Mouse (Mus musculus) liver, embryonic 15.5 days (tissue): ENCODE measurements around the gene Lamc1. TPM values are rescaled to one million over a fixed set of nuclear protein-coding genes. Genes with fewer than 3 reads are reported as not detected.
A peak's percentile ranks its signal among the peaks of the same experiment; 100 is the strongest.

Source experiments
- ATAC-seq: fragments of 200-750 bp; cut with Nextera tagmentation; 2 replicates; pipeline ENCODE4 v1.8.0; 2017; ENCODE audit warnings: moderate number of reproducible peaks, mild to moderate bottlenecking, moderate library complexity; ENCODE audit not compliant: insufficient read depth
- H3K27ac ChIP-seq: fragments of 300-500 bp; sonication (generic); replicated peaks from 2 replicates; pipeline ENCODE4 v1.5.1; 2015; ENCODE audit warnings: mild to moderate bottlenecking, inconsistent platforms
- H3K27me3 ChIP-seq: fragments of 300-500 bp; sonication (generic); 2 replicates; pipeline ENCODE4 v1.6.1; 2015; ENCODE audit warnings: mild to moderate bottlenecking, inconsistent platforms
- H3K36me3 ChIP-seq: fragments of 300-500 bp; sonication (generic); replicated peaks from 2 replicates; pipeline ENCODE4 v1.6.1; 2015; ENCODE audit warnings: moderate library complexity, mild to moderate bottlenecking, inconsistent platforms
- H3K4me1 ChIP-seq: fragments of 300-500 bp; sonication (generic); replicated peaks from 2 replicates; pipeline ENCODE4 v1.6.1; 2015; ENCODE audit warnings: inconsistent platforms
- H3K4me2 ChIP-seq: fragments of 300-500 bp; sonication (generic); 2 replicates; pipeline ENCODE4 v1.6.1; 2015; ENCODE audit warnings: moderate library complexity, mild to moderate bottlenecking, inconsistent platforms
- H3K4me3 ChIP-seq: fragments of 300-500 bp; sonication (generic); replicated peaks from 2 replicates; pipeline ENCODE4 v1.5.1; 2015; ENCODE audit warnings: mild to moderate bottlenecking, inconsistent platforms
- H3K9ac ChIP-seq: fragments of 300-500 bp; sonication (generic); 2 replicates; pipeline ENCODE4 v1.6.1; 2015; ENCODE audit warnings: moderate library complexity, mild to moderate bottlenecking, inconsistent platforms
- H3K9me3 ChIP-seq: fragments of 300-500 bp; sonication (generic); replicated peaks from 2 replicates; pipeline ENCODE4 v1.6.1; 2016; ENCODE audit warnings: inconsistent platforms
- WGBS: fragments of 180-500 bp; shearing (Covaris S2); methylation state at CpG from one replicate; pipeline ENCODE4 v1.1.7; 2015; ENCODE audit warnings: mixed read lengths; ENCODE audit not compliant: insufficient replicate concordance; 5-methylcytosine and 5-hydroxymethylcytosine counted together
- polyA plus RNA-seq: library from polyadenylated mRNA; unstranded; fragments of >200 nt; fragmentation: Nextera tagmentation; extraction: Ambion mirVana; gene quantifications from 2 replicates; pipeline ENCODE4 v1.2.1, GENCODE M21; 2015

Gene Lamc1
- polyA plus RNA-seq, 1 experiment from 2014 or later: 7.1 TPM

DNA sequence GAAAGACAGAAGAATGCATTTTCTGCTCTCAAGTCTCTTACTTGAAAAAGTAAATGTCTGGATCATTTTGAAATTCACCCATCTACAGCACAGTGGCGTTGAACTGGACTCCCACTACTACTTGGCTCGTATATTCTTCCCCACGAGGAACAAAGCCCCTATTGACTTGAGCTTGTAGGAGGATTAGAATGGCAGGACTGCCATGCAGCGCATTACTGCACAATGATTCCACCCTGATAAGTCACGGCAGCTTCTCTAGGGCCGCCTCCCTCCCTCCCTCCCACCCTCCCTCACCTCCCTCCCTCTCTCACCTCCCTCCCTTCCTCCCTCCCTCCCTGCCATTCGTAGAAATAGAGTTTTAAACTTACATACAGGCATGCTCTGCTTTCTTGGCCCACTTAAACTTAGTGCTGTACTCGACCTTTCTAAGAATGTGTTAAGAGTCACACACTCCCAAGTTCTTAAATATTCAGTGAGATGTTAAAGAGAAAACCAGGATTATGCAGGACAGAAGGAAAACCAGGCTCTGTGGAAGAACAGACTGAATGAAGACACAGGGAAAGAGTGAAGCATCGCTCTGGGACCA, 54.5 kb downstream of the Lamc1 start:
- ATAC-seq: no peak
- H3K27ac ChIP-seq: no peak overlapping the region

DNA sequence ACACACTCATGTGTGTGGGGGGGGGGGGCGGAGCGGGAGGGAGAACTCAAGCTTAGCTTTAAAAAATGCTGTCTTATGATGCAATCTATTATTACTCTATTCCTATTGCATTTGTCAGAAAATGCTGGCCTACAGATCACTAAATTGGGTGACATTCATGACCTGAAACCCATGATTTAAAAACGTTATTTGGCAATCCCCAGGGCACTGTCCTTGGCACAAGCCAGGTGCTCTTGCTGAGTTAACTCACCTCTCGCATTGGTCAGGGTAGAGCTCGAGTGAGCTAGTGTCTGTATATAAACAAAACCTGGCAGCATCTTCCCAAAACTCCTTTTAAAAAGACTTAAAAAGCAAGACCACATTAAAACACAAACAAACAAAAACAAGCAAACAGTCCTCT, 57.1 kb downstream of the Lamc1 start:
- H3K36me3 ChIP-seq: no peaks in the 10 kb centered on the region
- H3K9ac ChIP-seq: no peak overlapping the region
- H3K27me3 ChIP-seq: no peaks in the 10 kb centered on the region
- H3K27ac ChIP-seq: no peak overlapping the region
- no peak overlapping the region for H3K4me2 ChIP-seq
- peaks cover 33% of the 10 kb centered on the region for H3K4me1 ChIP-seq
- WGBS: 71% methylated on average over 5 of the region's 5 CpGs
- no peaks in the 10 kb centered on the region for H3K9me3 ChIP-seq
- H3K4me3 ChIP-seq: no peak overlapping the region
- ATAC-seq: no peak

More for the DNA sequence above, 54.5 kb downstream of the Lamc1 start:
- Histone ChIP-seq H3K9ac (no peak overlapping the region), H3K4me1 (peaks cover 42% of the 10 kb centered on the region), H3K4me2 (no peak overlapping the region), H3K36me3 (no peaks in the 10 kb centered on the region), H3K4me3 (no peak overlapping the region), H3K9me3 (no peaks in the 10 kb centered on the region), H3K27me3 (no peaks in the 10 kb centered on the region)
- WGBS: 34% methylated on average over 9 of the region's 9 CpGs

DNA sequence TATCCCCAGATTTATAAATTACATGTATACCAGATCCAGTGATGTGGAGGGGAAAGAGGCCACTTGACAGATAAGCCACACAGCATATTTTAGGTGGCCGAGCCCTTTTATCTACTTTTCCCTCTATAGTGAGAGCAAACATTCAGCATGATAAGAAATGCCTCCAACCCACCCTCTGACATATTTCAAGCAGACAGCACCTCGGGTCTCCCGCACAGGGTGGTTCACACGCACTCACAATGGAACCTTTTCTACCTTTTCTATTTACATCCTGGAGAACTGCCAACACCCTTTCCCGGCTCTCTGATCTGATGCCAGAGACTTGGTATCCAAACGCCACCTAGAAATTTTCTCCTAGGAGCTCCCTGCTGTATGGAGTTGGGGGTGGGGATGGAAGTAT, 58.0 kb downstream of the Lamc1 start:
- Histone ChIP-seq H3K4me2 (peak overlapping the region; percentile 18; the same call in 1 of the 2 replicates), H3K36me3 (no peaks in the 10 kb centered on the region), H3K27ac (no peak overlapping the region), H3K27me3 (no peaks in the 10 kb centered on the region), H3K9me3 (no peaks in the 10 kb centered on the region), H3K4me3 (no peak overlapping the region), H3K4me1 (peaks cover 36% of the 10 kb centered on the region), H3K9ac (no peak overlapping the region)
- peak; percentile 64 for ATAC-seq
- WGBS: 15% methylated on average over 6 of the region's 6 CpGs

DNA sequence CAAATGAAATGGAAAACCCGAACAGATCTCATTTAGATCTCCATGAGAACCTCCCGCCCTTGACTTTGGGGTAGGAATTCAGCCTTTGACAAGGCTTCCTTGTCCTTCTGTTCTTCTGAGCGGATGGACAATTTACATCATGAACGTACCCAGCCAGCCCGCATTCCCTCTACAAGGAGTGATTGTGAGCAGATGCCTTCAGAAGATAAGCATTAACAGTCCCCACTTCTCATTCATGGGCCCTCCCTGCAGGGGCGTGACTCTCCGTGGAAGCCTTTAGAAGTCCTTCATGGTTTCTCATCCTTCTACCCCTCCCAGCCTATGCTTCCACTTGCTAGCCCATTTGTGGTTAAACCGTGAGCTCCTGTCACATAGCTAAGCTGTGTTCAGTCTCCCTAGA, 58.9 kb downstream of the Lamc1 start:
- 0 out of 2 replicates have a peak, but pooled peaks have one; percentile 27 for ATAC-seq
- H3K36me3 ChIP-seq: no peaks in the 10 kb centered on the region
- no peak overlapping the region for H3K4me3 ChIP-seq
- peak overlapping the region; percentile 30 for H3K4me2 ChIP-seq
- H3K4me1 ChIP-seq: peaks cover 41% of the 10 kb centered on the region
- H3K9me3 ChIP-seq: no peaks in the 10 kb centered on the region
- WGBS: 23% methylated on average over 8 of the region's 8 CpGs
- H3K27me3 ChIP-seq: no peaks in the 10 kb centered on the region
- no peak overlapping the region for H3K9ac ChIP-seq
- H3K27ac ChIP-seq: no peak overlapping the region

DNA sequence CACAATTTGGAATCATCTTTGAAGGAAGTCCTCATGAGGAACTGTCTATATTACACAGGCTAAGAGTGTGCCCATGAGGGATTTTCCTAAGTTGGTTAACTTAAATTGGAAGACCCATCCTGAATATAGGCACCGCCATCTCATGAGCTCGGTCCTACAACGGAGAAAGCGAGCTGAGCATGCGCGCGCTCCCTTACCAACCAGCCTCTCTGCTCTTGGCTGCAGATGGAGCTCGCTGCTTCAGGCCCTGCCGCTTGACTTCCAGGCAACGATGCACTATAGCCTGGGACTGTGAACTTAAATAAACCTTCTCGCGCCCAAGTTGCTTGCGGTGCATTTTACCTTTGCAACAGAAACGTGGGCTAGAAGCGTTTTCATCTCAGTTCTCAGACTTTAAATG, 61.8 kb downstream of the Lamc1 start:
- 82% methylated on average over 15 of the region's 15 CpGs for WGBS
- ATAC-seq: no peak
- H3K27ac ChIP-seq: no peak overlapping the region

DNA sequence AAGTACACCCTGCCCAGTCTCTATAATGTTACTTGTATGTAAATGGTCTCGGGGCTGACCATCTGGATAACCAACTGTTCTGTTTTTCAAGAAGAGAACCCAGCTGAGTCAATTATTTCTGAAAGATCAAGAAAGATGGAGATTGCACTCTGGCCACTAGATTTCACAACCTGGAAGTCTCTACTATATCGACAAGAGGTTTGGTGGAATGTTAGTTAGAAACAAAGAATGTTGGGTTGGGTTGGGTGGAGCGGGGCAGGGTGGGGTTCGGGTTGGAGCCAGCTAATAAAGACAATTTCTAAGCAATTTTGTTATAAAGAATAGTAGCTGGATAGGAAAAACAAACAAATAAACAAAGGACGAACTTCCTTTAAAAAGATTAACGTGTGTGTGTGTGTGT, 62.9 kb downstream of the Lamc1 start:
- WGBS: 65% methylated on average over 6 of the region's 6 CpGs
- H3K4me2 ChIP-seq: no peak overlapping the region
- H3K27ac ChIP-seq: no peak overlapping the region
- no peak overlapping the region for H3K4me3 ChIP-seq
- no peak for ATAC-seq
- no peak overlapping the region for H3K9ac ChIP-seq
- no peaks in the 10 kb centered on the region for H3K36me3 ChIP-seq
- peaks cover 29% of the 10 kb centered on the region for H3K4me1 ChIP-seq
- H3K27me3 ChIP-seq: no peaks in the 10 kb centered on the region
- no peaks in the 10 kb centered on the region for H3K9me3 ChIP-seq

More for the DNA sequence above, 61.8 kb downstream of the Lamc1 start:
- Histone ChIP-seq H3K4me1 (peaks cover 39% of the 10 kb centered on the region), H3K36me3 (no peaks in the 10 kb centered on the region), H3K27me3 (no peaks in the 10 kb centered on the region), H3K4me3 (no peak overlapping the region), H3K9me3 (no peaks in the 10 kb centered on the region), H3K4me2 (no peak overlapping the region), H3K9ac (no peak overlapping the region)

DNA sequence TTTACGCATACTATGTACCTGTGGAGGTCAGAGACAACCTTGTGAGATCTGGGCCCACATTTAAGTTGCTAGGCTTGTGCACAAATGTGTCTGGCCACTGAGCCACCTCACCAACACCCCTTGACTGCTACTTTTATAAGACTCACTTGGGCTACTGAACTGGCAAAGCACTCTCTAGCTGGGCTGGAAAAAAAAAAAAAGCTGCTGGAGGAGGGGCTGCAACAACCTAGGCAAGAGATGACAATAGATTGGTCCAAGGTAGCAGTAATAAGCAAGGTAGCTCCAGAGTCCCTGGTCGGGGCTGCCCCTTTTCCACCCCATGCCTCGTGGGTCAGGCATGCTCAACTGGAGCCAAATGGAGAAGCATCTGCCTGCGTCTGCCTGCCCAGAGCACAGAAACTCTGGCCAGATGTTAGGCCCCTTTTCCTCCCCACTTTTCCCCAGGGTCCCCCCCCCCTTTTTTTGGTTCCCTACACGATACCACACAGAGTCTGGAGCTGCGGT, 63.7 kb downstream of the Lamc1 start:
- H3K4me3 ChIP-seq: no peak overlapping the region
- H3K27ac ChIP-seq: no peak overlapping the region; the same call in 1 of the 2 replicates
- ATAC-seq: no peak
- no peaks in the 10 kb centered on the region for H3K9me3 ChIP-seq
- H3K4me2 ChIP-seq: no peak overlapping the region
- no peaks in the 10 kb centered on the region for H3K27me3 ChIP-seq
- H3K9ac ChIP-seq: no peak overlapping the region
- H3K36me3 ChIP-seq: no peaks in the 10 kb centered on the region
- H3K4me1 ChIP-seq: peaks cover 22% of the 10 kb centered on the region
- 63% methylated on average over 6 of the region's 6 CpGs for WGBS

DNA sequence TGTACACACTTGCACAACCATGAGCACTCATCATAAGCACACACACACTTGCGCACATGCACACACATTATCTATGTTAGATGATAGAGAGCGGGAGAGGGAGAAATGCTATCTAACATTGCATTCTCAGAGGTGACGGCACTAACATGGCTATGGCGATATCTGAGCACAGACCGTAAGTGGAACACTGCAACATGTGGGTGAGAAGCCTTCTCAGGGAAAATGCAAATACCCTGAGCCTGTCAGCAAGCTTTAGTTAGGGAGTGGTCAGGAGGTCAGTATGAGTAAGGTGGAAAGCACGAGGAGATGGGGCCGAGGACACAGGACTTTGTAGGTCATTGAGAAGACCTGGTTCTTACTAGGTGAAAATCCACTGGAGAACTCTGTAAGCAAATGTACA, 64.3 kb downstream of the Lamc1 start:
- Histone ChIP-seq H3K9ac (no peak overlapping the region), H3K36me3 (no peaks in the 10 kb centered on the region), H3K27me3 (no peaks in the 10 kb centered on the region), H3K4me2 (no peak overlapping the region), H3K9me3 (no peaks in the 10 kb centered on the region), H3K4me1 (peaks cover 20% of the 10 kb centered on the region), H3K27ac (peak overlapping the region; percentile 73), H3K4me3 (no peak overlapping the region)
- 68% methylated on average over 7 of the region's 7 CpGs for WGBS
- no peak for ATAC-seq

DNA sequence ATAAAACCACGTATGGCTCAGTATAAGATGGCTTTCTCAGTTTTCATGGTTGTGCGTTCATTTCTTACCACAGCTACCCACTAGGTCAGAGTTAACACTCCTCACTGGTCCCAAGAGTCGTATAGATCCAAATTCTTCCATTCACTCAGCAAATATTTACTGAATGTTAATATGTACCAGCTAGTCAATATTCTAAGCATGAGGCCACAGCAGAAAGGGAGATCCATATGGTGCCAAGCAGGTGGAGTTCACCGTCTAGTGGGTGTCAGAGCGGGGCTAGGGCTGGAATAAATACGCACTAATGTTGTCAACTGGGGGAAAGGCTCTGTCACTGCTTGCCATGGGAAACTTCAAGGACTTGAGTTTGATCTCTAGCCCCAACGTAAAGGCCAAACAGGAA, 64.9 kb downstream of the Lamc1 start:
- Histone ChIP-seq H3K9ac (no peak overlapping the region), H3K27ac (peak overlapping the region; percentile 73), H3K4me2 (no peak overlapping the region), H3K4me3 (no peak overlapping the region), H3K9me3 (no peaks in the 10 kb centered on the region), H3K4me1 (peaks cover 20% of the 10 kb centered on the region), H3K36me3 (no peaks in the 10 kb centered on the region), H3K27me3 (no peaks in the 10 kb centered on the region)
- WGBS: 67% methylated on average over 7 of the region's 7 CpGs
- ATAC-seq: peak; percentile 72

DNA sequence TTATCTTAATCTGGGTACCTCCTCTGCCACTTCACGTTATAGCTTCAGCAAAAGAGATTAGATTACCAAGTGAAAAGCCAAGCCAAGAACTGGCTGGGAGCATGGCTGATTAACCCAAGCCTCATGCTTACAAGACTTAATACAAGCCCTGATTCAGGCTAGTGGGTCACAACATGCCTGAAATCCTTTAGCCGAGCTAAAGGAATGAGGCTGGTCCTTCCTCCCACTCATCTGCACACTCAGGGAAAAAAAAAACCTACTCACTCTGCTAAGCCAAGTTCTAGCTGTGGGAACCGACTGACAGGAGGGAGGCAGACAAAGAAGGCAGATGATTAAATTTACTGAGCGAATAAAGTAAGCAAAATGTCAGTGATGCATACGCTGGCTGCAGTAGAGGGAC, 65.7 kb downstream of the Lamc1 start:
- 55% methylated on average over 5 of the region's 5 CpGs for WGBS
- Histone ChIP-seq H3K9ac (no peak overlapping the region), H3K27ac (peak overlapping the region; percentile 55), H3K4me3 (no peak overlapping the region), H3K4me2 (no peak overlapping the region), H3K4me1 (peaks cover 20% of the 10 kb centered on the region), H3K36me3 (no peaks in the 10 kb centered on the region), H3K27me3 (no peaks in the 10 kb centered on the region), H3K9me3 (no peaks in the 10 kb centered on the region)
- ATAC-seq: no peak

DNA sequence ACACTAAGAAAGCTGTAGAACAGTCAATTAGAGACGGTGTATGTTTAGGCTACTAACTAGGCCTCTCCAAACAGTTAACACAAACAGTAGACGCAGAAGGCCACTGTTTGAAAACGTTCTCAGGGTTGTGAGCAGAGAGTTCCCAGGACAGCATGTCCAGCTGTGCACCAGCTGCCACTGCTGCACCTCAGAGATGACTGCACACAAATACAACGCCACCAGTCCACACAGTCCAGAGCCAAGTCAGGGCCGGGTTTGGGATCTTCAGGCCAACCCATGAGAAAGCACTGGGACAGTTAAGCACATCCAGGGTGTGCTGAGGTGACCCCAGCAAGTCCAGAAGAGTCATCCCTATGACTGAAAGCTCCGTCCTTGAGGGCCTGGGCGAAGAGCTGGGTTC, 67.0 kb downstream of the Lamc1 start:
- H3K9ac ChIP-seq: no peak overlapping the region
- no peak overlapping the region for H3K4me2 ChIP-seq
- 0 out of 2 replicates have a peak, but pooled peaks cover 4% of the 10 kb centered on the region for H3K36me3 ChIP-seq
- 0 out of 2 replicates have a peak overlapping the region, but pooled peaks have one; percentile 16 for H3K27ac ChIP-seq
- peaks cover 20% of the 10 kb centered on the region for H3K4me1 ChIP-seq
- H3K4me3 ChIP-seq: no peak overlapping the region
- no peaks in the 10 kb centered on the region for H3K27me3 ChIP-seq
- H3K9me3 ChIP-seq: no peaks in the 10 kb centered on the region
- ATAC-seq: peak; percentile 42; the same call in 1 of the 2 replicates
- 60% methylated on average over 7 of the region's 7 CpGs for WGBS

DNA sequence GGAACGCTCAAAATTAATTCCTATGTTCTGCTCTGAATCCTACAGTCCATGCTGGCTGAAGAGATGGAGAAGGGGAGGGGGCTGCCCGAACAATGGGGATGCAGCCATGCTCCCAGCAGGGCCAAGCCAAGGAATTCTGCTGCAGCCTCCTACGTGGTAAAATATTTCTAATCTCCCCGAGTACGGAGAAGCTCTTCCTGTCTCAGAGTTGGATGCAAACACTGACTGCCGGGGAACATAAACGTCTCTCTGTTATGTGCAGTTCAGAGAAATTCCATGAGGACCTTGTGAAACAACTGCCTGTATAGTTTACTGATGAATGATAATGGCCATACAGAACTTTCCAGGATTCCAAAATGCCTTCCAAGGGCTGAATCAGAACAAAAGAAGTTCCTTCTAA, 67.5 kb downstream of the Lamc1 start:
- Histone ChIP-seq H3K4me2 (no peak overlapping the region), H3K27me3 (no peaks in the 10 kb centered on the region), H3K36me3 (0 out of 2 replicates have a peak, but pooled peaks cover 4% of the 10 kb centered on the region), H3K4me1 (peaks cover 18% of the 10 kb centered on the region), H3K27ac (no peak overlapping the region), H3K9ac (no peak overlapping the region), H3K4me3 (no peak overlapping the region), H3K9me3 (no peaks in the 10 kb centered on the region)
- ATAC-seq: no peak
- 53% methylated on average over 7 of the region's 7 CpGs for WGBS
